Mouse (Mus musculus) liver, embryonic 15.5 days (tissue): ENCODE measurements around the gene Itgb3bp. TPM values are rescaled to one million over a fixed set of nuclear protein-coding genes. Genes with fewer than 3 reads are reported as not detected.

Experiments
- ATAC-seq: fragments of 200-750 bp; cut with Nextera tagmentation; 2 replicates; pipeline ENCODE4 v1.8.0; 2017; ENCODE audit warnings: moderate number of reproducible peaks, mild to moderate bottlenecking, moderate library complexity; ENCODE audit not compliant: insufficient read depth
- H3K27ac ChIP-seq: fragments of 300-500 bp; sonication (generic); replicated peaks from 2 replicates; pipeline ENCODE4 v1.5.1; 2015; ENCODE audit warnings: mild to moderate bottlenecking, inconsistent platforms
- H3K27me3 ChIP-seq: fragments of 300-500 bp; sonication (generic); 2 replicates; pipeline ENCODE4 v1.6.1; 2015; ENCODE audit warnings: mild to moderate bottlenecking, inconsistent platforms
- H3K36me3 ChIP-seq: fragments of 300-500 bp; sonication (generic); replicated peaks from 2 replicates; pipeline ENCODE4 v1.6.1; 2015; ENCODE audit warnings: moderate library complexity, mild to moderate bottlenecking, inconsistent platforms
- H3K4me1 ChIP-seq: fragments of 300-500 bp; sonication (generic); replicated peaks from 2 replicates; pipeline ENCODE4 v1.6.1; 2015; ENCODE audit warnings: inconsistent platforms
- H3K4me2 ChIP-seq: fragments of 300-500 bp; sonication (generic); 2 replicates; pipeline ENCODE4 v1.6.1; 2015; ENCODE audit warnings: moderate library complexity, mild to moderate bottlenecking, inconsistent platforms
- H3K4me3 ChIP-seq: fragments of 300-500 bp; sonication (generic); replicated peaks from 2 replicates; pipeline ENCODE4 v1.5.1; 2015; ENCODE audit warnings: mild to moderate bottlenecking, inconsistent platforms
- H3K9ac ChIP-seq: fragments of 300-500 bp; sonication (generic); 2 replicates; pipeline ENCODE4 v1.6.1; 2015; ENCODE audit warnings: moderate library complexity, mild to moderate bottlenecking, inconsistent platforms
- H3K9me3 ChIP-seq: fragments of 300-500 bp; sonication (generic); replicated peaks from 2 replicates; pipeline ENCODE4 v1.6.1; 2016; ENCODE audit warnings: inconsistent platforms
- WGBS: fragments of 180-500 bp; shearing (Covaris S2); methylation state at CpG from one replicate; pipeline ENCODE4 v1.1.7; 2015; ENCODE audit warnings: mixed read lengths; ENCODE audit not compliant: insufficient replicate concordance; 5-methylcytosine and 5-hydroxymethylcytosine counted together
- polyA plus RNA-seq: library from polyadenylated mRNA; unstranded; fragments of >200 nt; fragmentation: Nextera tagmentation; extraction: Ambion mirVana; gene quantifications from 2 replicates; pipeline ENCODE4 v1.2.1, GENCODE M21; 2015

The Itgb3bp gene
- polyA plus RNA-seq, 1 experiment from 2014 or later: 13.7 TPM

GRCm38 (mm10) chr4:99931807-99932206 lies 2.2 kb upstream of the Itgb3bp start:
- no peaks in the 10 kb centered on the region for H3K27me3 ChIP-seq
- H3K4me2 ChIP-seq: peak overlapping the region; percentile 79
- no peaks in the 10 kb centered on the region for H3K9me3 ChIP-seq
- no peak overlapping the region for H3K4me3 ChIP-seq
- ATAC-seq: no peak
- H3K4me1 ChIP-seq: peaks cover 26% of the 10 kb centered on the region; the same call in 1 of the 2 replicates
- WGBS: 68% methylated on average over 4 of the region's 4 CpGs
- H3K36me3 ChIP-seq: peaks cover 4% of the 10 kb centered on the region; the same call in 1 of the 2 replicates
- H3K27ac ChIP-seq: no peak overlapping the region; the same call in 1 of the 2 replicates
- H3K9ac ChIP-seq: no peak overlapping the region

- H3K27ac ChIP-seq: peak overlapping the region; percentile 48
- H3K9ac ChIP-seq: peak overlapping the region; percentile 21; the same call in 1 of the 2 replicates
- ATAC-seq: no peak
Measured at GRCm38 (mm10) chr4:99931240-99931580, 1.6 kb upstream of the Itgb3bp start.

GRCm38 (mm10) chr4:99930518-99931239 lies 1.1 kb upstream of the Itgb3bp start:
- Histone ChIP-seq H3K36me3 (peaks cover 4% of the 10 kb centered on the region; the same call in 1 of the 2 replicates), H3K9ac (peak overlapping the region; percentile 21; the same call in 1 of the 2 replicates), H3K4me3 (peak overlapping the region; percentile 65), H3K27ac (peak overlapping the region; percentile 48), H3K4me2 (peak overlapping the region; percentile 79), H3K9me3 (no peaks in the 10 kb centered on the region), H3K27me3 (no peaks in the 10 kb centered on the region), H3K4me1 (peaks cover 32% of the 10 kb centered on the region; the same call in 1 of the 2 replicates)
- 51% methylated on average over 10 of the region's 10 CpGs for WGBS
- no peak for ATAC-seq

More at GRCm38 (mm10) chr4:99931240-99931580, 1.6 kb upstream of the Itgb3bp start:
- Histone ChIP-seq H3K4me3 (peak overlapping the region; percentile 65), H3K4me1 (peaks cover 32% of the 10 kb centered on the region; the same call in 1 of the 2 replicates), H3K9me3 (no peaks in the 10 kb centered on the region), H3K36me3 (peaks cover 4% of the 10 kb centered on the region; the same call in 1 of the 2 replicates), H3K4me2 (peak overlapping the region; percentile 79), H3K27me3 (no peaks in the 10 kb centered on the region)
- WGBS: 58% methylated on average over 11 of the region's 11 CpGs

- H3K9me3 ChIP-seq: no peaks in the 10 kb centered on the region
- peak; percentile 83 for ATAC-seq
- 3% methylated on average over 23 of the region's 23 CpGs for WGBS
- peak within 1 kb of the TSS; percentile 89 for H3K27ac ChIP-seq
- peak within 1 kb of the TSS; percentile 65 for H3K4me3 ChIP-seq
- no peaks in the 10 kb centered on the region for H3K36me3 ChIP-seq
- peak within 1 kb of the TSS; percentile 79 for H3K4me2 ChIP-seq
- H3K4me1 ChIP-seq: peaks cover 32% of the 10 kb centered on the region; the same call in 1 of the 2 replicates
- H3K27me3 ChIP-seq: no peaks in the 10 kb centered on the region
- H3K9ac ChIP-seq: peak within 1 kb of the TSS; percentile 59
Measured at GRCm38 (mm10) chr4:99929149-99929612, 432 bp downstream of the Itgb3bp start, which contains the start of gene Pgm1. Pgm1 (plus strand) TSS chr4:99929414.

GRCm38 (mm10) chr4:99928521-99928920 lies 1.1 kb downstream of the Itgb3bp start:
- Histone ChIP-seq H3K36me3 (no peaks in the 10 kb centered on the region), H3K4me2 (no peak overlapping the region)

GRCm38 (mm10) chr4:99926380-99926779 lies 3.2 kb downstream of the Itgb3bp start:
- Histone ChIP-seq H3K4me3 (no peak overlapping the region), H3K4me1 (peaks cover 30% of the 10 kb centered on the region; the same call in 1 of the 2 replicates), H3K27ac (no peak overlapping the region), H3K9ac (no peak overlapping the region), H3K9me3 (no peaks in the 10 kb centered on the region), H3K27me3 (no peaks in the 10 kb centered on the region), H3K36me3 (no peaks in the 10 kb centered on the region), H3K4me2 (no peak overlapping the region)
- 49% methylated on average over 4 of the region's 4 CpGs for WGBS
- peak; percentile 18 for ATAC-seq

More at GRCm38 (mm10) chr4:99928521-99928920, 1.1 kb downstream of the Itgb3bp start:
- ATAC-seq: no peak
- no peaks in the 10 kb centered on the region for H3K27me3 ChIP-seq
- peak overlapping the region; percentile 22; the same call in 1 of the 2 replicates for H3K27ac ChIP-seq
- no peak overlapping the region for H3K9ac ChIP-seq
- no peak overlapping the region for H3K4me3 ChIP-seq
- no peaks in the 10 kb centered on the region for H3K9me3 ChIP-seq
- WGBS: 23% methylated on average over 6 of the region's 6 CpGs
- peaks cover 30% of the 10 kb centered on the region; the same call in 1 of the 2 replicates for H3K4me1 ChIP-seq

GRCm38 (mm10) chr4:99913894-99914451 lies 15.6 kb downstream of the Itgb3bp start:
- no peak overlapping the region for H3K4me2 ChIP-seq
- no peaks in the 10 kb centered on the region for H3K4me1 ChIP-seq
- no peak overlapping the region for H3K27ac ChIP-seq
- ATAC-seq: no peak
- H3K27me3 ChIP-seq: no peaks in the 10 kb centered on the region
- whole genome bisulfite sequencing: 61% methylated on average over 4 of the region's 4 CpGs
- no peaks in the 10 kb centered on the region for H3K36me3 ChIP-seq
- H3K9ac ChIP-seq: no peak overlapping the region
- H3K9me3 ChIP-seq: no peaks in the 10 kb centered on the region
- no peak overlapping the region for H3K4me3 ChIP-seq

- Histone ChIP-seq H3K9me3 (no peaks in the 10 kb centered on the region), H3K4me3 (no peak overlapping the region), H3K36me3 (no peaks in the 10 kb centered on the region), H3K27ac (no peak overlapping the region), H3K4me1 (no peaks in the 10 kb centered on the region), H3K27me3 (no peaks in the 10 kb centered on the region), H3K4me2 (no peak overlapping the region), H3K9ac (no peak overlapping the region)
- ATAC-seq: no peak
Measured at GRCm38 (mm10) chr4:99882405-99882804, 47.2 kb downstream of the Itgb3bp start.

- no peak overlapping the region for H3K4me2 ChIP-seq
- H3K9me3 ChIP-seq: no peaks in the 10 kb centered on the region
- no peaks in the 10 kb centered on the region for H3K27me3 ChIP-seq
- H3K36me3 ChIP-seq: no peaks in the 10 kb centered on the region
- H3K4me3 ChIP-seq: no peak overlapping the region
- no peaks in the 10 kb centered on the region for H3K4me1 ChIP-seq
- no peak overlapping the region for H3K9ac ChIP-seq
- ATAC-seq: no peak
- no peak overlapping the region for H3K27ac ChIP-seq
Measured at GRCm38 (mm10) chr4:99881882-99882281, 47.7 kb downstream of the Itgb3bp start.

GRCm38 (mm10) chr4:99829094-99830073 lies 100.2 kb downstream of the Itgb3bp start, which contains the start of gene Efcab7:
Efcab7 (plus strand) TSS chr4:99829198.
- Histone ChIP-seq H3K27ac (peak within 1 kb of the TSS; percentile 72), H3K4me1 (peaks cover 9% of the 10 kb centered on the region), H3K9me3 (no peaks in the 10 kb centered on the region), H3K4me3 (peak within 1 kb of the TSS; percentile 81), H3K9ac (peak within 1 kb of the TSS; percentile 66), H3K27me3 (no peaks in the 10 kb centered on the region), H3K4me2 (peak within 1 kb of the TSS; percentile 84), H3K36me3 (no peaks in the 10 kb centered on the region)
- ATAC-seq: peak; percentile 91
- WGBS: under 1% methylated on average over 48 of the region's 48 CpGs
